Mouse (Mus musculus) megakaryocyte progenitor cell, adult 5-6 weeks (primary cell): ENCODE data around the gene Gpx3. TPM values are rescaled to one million over a fixed set of nuclear protein-coding genes. Genes with fewer than 3 reads are reported as not detected.

Experiments used
- ATAC-seq: replicated peaks from 2 replicates; pipeline ENCODE4 v1.8.0; 2016; ENCODE audit warnings: mild to moderate bottlenecking, moderate TSS enrichment, inconsistent platforms; ENCODE audit not compliant: poor library complexity
- total RNA-seq, 2 experiments: library from RNA; stranded (forward) in 1 of 2; stranded (reverse) in 1 of 2; fragments of 157-497, 149-512 nt in 1 of 2; fragments of 200-1000 nt in 1 of 2; gene quantifications; 2 replicates each; pipeline versions ENCODE4 v1.2.3 to v1.2.4; 2015 to 2017

The Gpx3 gene
- total RNA-seq, 2 experiments from 2014 or later = 3.2 to 29.9 TPM

DNA sequence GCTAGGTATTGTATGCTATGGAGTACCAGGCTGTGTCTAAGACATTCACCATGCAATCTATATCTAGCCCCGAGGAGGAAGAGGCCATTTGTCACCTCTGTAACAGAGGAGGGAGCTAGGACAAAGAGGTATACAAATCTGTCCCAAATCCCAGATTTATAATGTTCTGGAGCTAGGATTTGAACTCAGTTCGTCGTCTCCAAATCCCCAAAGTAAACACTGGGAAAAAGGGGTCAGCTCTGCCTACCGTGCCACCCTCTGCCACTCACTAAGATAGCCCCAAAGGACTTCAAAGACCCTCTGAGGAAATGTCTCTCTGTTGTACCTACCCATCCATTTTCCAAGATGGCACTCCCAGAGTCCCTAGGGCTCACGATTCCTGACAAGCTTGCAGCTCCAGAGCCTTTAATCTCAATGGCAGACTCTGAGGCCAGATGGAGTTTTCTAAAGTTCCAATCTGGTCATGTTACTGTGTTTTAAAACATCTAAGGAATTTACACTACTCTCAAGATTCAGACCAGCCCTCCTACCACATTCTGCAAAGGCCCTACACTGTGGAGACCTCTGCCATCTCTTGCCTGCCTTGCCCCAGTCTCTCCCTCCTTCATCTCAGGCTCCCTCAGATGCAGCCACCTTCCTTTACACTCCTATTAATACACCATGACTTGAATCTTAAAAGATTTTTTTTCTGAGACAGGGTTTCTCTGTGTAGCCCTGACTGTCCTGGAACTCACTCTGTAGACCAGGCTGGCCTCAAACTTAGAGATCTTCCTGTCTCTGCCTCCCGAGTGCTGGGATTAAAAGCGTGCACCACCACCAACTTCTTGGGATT lies 9.6 kb downstream of the Gpx3 start:
- no peak for ATAC-seq

DNA sequence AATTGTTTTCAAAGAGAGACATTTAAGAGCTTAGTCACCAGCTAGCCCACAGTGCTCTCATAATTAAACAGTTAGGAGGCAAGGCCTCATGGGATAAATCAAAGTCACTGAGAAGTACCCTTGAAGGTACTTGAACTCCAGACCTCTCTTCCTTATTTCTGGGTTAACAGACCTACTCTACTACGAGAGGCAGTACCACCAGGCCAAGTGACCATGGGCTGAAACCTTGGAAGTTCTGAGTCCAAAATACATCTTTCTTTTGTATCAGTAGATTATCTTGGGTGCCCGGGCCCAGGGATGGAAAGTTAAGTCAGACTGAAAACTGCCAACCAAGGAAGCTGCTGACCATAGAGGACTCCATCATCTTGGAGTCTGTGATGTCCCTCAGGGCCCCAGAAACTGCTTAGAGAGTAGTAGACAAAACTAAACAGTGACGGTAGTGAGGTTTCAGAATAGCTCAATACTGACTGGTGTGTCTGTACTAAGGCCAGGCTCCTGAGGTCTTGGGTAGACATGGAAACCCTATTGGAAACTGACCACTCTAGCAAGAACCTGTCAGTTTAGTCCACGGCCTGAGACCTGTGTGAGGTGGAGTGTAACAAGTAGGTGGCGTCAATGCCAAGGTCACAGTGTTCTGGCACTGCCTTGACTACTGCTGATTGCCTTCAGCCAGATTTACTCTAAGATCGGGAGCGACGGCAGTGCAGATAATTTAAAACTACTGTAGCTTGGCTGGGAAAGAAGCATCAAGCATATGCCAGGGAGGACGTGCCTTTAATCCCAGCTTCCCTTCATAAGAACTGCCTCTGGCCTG lies 10.5 kb downstream of the Gpx3 start:
- ATAC-seq = no peak

DNA sequence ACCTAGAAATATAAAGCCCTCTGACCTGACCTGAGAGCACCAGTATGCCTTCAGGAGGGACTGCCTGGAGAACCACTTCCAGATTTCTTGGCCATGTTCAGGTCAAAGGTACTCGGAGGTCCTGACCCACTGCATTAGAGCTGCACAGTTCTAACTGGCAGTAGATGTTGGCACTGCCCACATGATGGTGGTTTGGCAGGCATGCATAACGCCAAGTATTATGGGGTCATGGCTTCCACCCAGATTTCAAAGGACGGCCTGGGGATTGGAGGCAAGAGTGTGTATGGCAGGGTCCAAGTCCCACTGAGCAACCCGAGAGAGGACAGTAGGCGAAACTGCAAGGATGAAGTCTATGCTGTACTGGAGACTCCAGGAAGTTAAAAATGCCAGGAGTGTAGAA lies 11.6 kb downstream of the Gpx3 start:
- ATAC-seq = no peak

DNA sequence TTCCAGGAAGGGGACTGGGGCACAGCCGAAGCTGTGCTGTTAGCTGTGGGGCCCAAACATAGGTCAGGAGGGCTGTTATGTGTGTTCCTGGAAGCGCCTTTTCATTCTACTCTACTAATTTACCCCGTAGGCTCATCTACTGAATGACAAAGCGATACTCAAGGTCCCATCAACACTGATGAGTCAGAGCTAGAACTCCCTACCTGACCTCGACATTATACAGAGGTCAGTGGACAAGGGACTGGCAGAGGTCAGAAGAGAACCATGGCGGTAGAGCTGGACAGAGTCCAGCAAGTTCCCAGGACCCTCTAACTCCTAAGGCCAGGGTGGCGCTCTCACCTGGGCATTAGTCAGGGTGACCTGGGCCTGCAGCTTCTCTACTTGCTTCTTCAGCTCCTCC lies 15.2 kb downstream of the Gpx3 start:
- ATAC-seq = no peak

DNA sequence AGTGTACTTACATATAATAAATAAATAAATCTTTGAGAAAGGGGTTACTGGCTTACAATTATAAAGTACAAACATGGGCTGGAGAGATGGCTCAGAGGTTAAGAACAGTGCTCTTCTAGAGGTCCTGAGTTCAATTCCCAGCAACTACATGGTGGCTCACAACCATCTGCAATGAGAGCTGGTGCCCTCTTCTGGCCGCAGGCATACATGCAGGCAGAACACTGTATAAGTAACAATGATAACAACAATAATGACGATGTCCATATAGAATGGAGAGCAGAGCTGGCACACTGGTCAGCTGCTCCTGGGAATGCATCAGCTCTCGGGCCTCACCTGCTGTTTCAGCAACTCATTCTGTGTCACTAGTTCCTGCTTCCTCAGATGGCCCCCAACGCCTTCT lies 16.0 kb downstream of the Gpx3 start:
- no peak for ATAC-seq

DNA sequence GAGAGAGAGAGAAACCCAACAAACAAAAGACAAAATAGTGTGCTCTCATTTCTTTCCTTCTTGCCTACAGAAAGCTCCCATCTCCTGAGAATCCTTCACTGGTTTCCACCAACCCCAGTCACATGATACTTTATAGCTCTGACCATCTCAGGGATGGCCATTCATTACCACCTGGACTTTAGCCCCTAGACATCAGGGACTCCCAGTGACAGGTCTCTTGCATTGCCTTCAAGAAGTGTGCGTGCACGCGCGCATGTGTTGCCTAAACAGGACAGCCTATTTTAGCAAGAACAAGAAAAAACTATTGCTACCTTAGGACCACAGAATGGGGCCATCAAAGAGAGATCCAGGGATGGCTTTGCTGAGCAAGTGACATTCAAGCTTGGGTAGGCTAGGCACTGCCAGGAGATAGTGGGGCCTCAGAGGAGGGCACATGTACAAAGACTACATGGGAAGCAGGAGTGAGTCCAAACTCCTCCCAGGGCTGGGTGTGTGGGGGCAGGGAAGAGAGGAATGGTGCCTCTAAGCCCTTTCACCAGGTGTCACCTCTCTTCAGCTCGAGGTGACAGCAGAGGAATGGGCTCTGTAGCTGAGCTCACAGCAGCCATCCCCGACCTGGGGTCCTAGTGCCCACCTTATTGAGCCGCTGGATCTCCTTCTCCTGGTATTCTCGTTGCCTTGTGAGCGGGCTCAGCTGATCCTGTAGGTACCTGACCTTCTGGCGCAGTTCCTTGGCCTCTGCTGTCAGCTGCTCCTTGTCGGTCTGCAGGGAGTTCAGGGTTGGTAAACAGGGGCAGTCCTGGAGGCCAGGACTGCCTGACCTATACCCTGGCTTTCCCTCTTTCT lies 18.1 kb downstream of the Gpx3 start:
- no peak for ATAC-seq

DNA sequence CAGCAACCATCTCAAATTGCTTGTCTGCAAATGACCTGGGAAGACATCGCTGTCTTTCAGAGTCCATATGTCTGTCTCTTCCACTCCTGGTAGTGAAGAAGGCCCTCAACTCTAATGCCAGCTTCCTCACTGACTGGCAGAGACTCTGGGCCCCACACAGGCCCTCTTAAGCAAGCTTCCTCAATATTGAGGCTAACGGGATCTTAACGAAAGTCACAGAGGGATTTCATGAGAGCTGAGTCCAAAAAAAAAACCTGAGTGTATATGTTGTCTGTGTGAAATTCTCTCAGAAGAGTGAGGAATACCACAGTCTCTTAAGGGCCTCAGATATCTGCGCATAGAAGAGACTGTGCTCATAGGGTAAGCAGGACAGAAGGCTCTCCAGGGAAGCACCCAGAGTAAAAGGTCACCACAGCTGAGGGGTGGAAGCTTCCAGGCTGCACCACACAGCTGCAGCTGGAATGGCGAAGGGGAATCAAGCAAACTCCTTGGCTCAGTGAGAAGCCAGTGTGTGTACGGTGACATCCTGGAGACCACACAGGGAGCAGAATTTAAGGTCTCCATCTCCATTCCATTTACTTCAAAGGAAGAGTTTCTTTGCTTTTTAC lies 18.8 kb downstream of the Gpx3 start:
- ATAC-seq = peak; percentile 53; the same call in 1 of the 2 replicates

DNA sequence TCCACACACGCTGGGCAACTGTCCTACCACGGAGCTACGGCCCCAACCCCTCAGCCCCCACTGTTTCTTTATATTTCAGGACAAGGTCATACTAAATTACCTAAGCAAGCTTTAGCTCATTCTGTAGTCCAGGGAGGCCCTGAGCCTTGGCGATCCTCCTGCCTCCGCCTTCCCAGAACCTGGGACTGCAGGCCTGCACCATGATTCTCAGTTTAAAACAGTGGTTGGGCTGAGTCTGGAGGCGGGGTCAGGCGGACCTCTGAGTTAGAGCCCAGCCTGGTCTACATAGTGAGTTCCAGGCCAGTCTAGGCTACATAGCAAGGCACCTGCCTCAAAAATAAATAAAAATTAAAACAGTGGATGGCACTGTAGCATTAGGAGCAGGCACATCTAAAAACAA lies 19.5 kb downstream of the Gpx3 start:
- peak; percentile 49; the same call in 1 of the 2 replicates for ATAC-seq

DNA sequence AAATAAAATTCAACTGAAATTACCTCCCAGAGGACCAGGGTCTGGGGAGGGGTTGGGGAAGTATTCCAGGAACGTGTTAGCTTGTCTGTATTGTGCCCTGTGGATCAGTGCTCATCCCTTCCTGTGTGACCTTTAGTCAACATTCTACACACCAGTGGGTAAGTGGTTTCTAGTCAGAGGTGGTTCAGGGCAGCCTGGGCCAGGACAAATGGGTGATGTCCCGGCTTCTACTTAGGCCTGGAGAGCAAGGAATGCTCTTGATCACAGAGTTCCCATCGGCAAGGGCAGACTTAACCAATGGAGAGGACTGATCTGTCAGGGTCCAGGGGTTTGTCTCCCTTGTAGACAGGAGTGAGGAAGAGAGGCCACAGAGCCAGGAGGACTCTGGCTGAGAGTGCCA lies 20.2 kb downstream of the Gpx3 start:
- no peak for ATAC-seq

DNA sequence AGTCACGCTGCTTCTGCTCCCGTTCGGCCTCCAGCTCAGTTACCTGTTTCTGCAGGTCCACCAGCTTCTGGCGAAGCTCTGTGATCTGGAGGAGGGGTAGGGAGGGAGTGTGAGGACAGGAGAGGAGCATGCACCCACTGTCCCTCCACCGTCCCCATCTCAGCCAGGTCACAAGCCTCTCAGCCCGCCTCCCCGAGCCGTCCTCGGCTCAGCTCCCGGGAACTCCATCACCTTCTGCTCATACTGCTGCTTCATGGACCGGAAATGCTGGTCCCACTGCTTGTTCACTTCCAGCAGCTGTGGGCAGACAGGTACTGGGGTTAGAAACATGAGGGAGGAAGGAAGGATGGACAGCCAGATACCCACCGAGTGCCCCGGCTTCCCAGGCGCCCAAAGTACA lies 21.9 kb downstream of the Gpx3 start:
- no peak for ATAC-seq

DNA sequence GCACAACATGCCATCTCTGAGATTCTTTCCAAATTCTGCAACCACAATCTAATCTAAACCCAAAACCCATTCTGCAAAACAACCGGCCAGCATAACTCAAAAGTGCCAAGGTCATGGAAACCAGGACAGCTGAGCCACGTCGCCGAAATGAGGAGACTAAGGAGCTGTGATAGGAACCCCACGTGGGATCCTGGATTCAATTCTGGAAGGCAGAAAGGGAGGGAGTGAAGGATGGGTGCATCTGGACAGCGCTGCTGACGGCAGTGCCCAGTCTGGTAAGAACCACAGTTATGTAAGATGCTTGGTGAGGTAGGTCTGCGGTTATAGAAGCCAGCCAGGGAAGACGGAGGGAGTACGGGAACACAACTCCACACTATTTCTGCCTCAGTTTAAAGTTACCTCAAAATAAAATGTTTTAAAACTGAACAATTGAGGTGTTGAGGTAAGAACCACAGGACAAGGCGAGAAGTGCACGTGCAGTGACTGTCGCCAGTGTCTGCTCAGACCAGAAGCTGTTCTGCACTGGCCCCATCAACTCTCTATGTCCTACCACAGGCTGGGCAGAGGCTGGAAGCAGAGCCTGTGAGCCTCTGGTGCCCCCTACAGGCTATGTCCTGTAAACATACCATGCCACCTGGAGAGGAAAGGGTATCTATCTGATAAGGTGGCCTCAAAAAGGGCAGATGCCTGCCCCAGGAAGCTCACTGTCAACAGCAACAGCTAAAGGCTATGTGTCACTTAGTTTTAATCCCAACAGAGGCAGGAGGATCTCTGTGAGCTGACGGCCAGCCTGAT lies 25.3 kb downstream of the Gpx3 start:
- peak; percentile 92 for ATAC-seq

DNA sequence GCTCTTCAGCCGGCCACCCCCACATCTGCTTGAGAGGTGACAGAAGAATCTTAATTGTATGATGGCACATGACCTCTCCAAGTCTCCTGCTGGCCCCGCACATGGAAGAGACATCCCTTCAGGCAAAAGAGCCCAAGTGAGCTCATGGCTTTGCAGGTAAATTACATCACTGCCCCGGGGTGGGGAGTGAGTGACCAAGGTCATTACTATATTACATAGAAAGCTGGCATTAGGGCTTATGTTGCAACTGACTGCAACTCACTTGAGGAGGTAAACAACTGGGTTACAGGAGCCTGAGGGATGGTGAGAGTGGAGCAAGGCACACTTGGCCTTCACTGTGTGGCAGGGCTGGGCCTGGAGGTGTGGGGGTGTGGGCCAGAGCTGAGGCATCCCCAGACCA lies 26.0 kb downstream of the Gpx3 start:
- ATAC-seq = no peak

DNA sequence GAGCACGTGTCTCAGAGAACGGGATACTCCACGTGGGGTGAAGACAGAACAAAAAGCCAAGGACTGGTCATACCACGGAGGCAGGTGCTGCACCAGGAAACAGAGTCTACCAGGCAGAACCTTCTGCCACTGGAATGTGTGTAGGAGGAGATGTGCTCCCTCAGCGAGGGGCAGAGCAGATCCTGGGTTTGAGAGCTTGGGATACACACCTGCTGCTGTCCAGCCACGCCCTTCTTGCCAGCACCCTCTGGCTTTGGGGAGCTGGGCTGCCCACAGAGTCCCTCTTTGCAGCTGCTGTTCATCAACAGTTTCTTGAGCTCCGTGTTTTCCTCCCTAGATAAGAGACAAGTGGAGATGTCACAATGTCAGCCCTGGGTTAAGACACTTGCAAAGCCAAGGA lies 26.6 kb downstream of the Gpx3 start:
- ATAC-seq = no peak

DNA sequence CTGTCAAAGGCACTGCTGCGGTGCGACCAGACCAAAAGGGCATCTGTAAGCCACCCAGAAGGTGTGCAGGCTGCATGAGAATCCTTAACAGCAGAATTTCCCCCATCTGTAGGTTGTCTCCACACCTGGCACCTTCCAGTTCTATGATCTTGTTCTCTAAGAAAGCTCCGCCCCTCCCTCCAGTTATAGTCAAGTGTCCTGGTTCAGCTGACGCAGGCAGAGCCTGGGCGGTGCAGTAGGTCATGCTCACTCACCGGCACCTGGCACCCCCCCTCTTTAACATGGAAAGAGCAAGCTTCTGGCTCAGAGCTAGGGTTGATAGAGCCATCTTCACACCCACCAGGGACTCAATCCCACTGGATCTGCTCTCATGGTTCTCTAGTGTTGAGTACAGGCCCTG lies 27.0 kb downstream of the Gpx3 start:
- no peak for ATAC-seq

DNA sequence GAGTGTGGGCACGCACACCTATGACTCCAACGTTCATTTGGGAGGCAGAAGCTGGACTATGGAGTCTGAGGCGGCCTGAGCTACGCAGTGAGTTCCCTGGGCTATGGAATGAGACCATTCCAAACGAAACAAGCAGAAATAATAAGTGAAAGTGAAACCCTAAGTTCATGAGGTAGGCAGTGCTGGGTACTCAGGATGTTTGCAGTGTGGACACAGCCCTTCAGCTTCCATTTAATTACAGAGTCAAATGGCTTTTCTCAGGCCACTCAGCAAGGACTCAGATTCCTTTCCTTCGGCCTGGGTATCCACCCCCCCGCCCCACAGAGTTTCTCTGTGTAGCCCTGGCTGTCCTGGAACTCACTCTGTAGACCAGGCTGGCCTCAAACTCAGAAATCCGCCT lies 27.5 kb downstream of the Gpx3 start:
- ATAC-seq = no peak

DNA sequence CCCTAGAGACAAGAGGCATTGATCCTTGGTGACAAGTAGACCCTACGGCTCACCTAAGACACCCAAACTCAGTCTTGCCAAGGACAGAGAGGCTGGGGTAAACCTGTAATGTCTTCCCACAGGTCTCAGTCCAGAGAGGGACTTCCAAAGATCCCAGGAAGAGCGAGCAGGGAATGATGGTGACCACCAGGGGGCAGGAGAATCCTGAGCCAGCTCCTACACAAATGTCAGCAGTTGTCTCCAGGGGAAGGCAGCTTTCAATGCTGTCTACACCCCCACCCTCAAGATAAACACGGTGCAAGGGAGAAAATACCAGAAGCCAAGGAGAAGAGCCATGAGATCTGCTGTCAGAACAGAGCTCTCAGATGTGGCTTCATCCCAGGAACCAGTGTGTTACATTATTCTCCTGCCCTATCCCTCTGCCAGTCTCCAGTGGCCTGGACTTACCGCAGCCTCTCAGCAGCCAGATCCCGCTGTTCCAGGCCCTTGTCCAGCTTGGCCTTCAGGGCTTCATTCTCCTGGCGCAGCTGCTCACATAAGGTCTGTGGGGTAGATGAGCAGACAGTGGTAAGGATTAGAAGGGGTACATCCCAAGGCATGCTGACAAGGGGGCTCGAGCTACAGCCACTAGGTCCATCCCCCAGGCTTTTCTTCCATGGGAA lies 28.2 kb downstream of the Gpx3 start:
- ATAC-seq = no peak

DNA sequence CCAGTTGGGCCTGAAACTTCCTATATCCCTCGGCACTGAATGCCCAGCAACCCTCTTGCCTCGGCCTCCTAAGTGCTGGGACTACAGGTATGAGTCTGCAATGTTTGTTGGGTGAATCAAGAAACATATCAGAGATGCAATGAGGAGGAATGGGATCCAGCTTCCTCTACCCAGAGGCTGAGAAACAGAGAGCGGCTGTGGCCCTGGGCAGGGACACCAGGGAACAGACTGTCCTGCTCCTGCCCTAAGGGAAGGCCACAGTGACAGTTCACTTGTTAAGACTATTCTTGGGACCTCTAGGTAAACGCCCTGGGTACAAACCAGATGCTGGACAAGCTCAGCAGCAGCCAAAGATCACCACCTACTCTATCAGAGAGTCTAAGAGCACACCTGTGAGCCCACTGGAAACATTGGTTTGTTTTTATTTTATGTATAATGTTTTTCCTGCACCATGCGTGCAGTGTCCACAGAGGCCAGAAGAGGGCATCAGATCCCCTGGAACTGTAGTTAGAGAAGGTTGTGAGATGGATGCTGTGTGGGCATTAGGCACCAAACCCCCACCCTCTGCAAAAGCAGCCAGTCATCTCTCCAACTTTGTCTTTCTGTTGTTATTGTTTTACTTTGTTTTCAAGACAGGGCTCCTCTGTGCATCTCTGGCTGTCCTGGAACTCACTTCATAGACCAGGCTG lies 29.3 kb downstream of the Gpx3 start:
- ATAC-seq = 0 out of 2 replicates have a peak, but pooled peaks have one; percentile 13

DNA sequence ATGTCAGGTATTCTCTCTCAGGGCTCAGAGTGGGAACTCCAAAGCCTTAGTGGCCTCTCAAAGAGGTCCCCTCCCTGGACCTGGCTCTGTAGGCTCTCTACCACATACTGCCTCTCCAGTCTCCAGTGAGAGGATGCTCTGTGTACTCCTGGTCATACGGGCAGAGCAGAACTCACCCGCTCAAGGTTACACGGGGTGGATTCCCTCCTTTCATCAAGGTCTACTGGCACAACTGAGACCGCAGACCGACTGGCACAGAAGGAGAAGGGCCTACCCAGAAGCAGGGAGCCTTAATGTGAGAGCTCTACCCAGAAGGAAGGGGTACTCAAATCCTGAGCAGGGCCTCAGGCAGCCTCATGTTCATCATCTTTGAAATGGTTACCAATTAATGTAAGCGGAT lies 30.3 kb downstream of the Gpx3 start:
- ATAC-seq = no peak

DNA sequence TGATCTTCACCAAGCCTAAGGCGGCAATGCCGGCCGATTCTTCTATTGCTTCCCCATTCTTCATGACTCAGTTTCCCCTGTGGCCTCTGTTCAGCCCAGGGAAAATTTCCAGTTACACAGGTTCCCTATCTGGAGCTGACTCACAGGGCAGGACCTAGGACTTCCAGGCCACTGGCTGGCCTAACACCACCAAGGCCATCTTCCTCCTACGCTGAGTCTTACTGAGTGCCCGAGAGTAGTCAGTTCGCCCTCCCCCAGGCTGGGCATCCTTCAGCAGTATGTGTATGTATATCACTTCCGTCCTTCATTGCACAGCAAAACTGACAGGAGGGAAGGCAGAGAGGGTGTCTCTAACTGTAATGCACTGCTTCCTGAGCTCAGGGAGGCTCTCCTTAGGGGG lies 31.9 kb downstream of the Gpx3 start:
- no peak for ATAC-seq
